Mouse (Mus musculus) cerebral cortex, adult 2 months (tissue): ENCODE data around the gene Krtcap2.

ENCODE experiments used
- WGBS: fragments of 180-500 bp; shearing (Covaris S2); methylation state at CpG from one replicate; pipeline ENCODE4 v1.1.7; 2018; 5-methylcytosine and 5-hydroxymethylcytosine counted together

Gene Krtcap2

GRCm38 (mm10) chr3:89246261-89247100, 715 bp downstream of the Krtcap2 start, which contains the start of gene Trim46:
Gene Trim46 (minus strand): TSS chr3:89246309.
- under 1% methylated on average over 42 of the region's 42 CpGs for WGBS

GRCm38 (mm10) chr3:89247466-89247865, 1.7 kb downstream of the Krtcap2 start:
- 91% methylated on average over 4 of the region's 4 CpGs for WGBS

- 21% methylated on average over 7 of the region's 7 CpGs for WGBS
Observed at GRCm38 (mm10) chr3:89250435-89251040, 4.8 kb downstream of the Krtcap2 start.

- WGBS: 11% methylated on average over 17 of the region's 17 CpGs
Observed at GRCm38 (mm10) chr3:89251365-89251895, 5.7 kb downstream of the Krtcap2 start.

GRCm38 (mm10) chr3:89254994-89255393, 9.2 kb downstream of the Krtcap2 start:
- WGBS: 92% methylated on average over 5 of the region's 5 CpGs

- 60% methylated on average over 5 of the region's 5 CpGs for WGBS
Observed at GRCm38 (mm10) chr3:89256177-89256576, 10.4 kb downstream of the Krtcap2 start.

GRCm38 (mm10) chr3:89259076-89259475, 13.3 kb downstream of the Krtcap2 start, which contains the start of gene Dpm3:
Gene Dpm3 (plus strand): TSS chr3:89259358.
- WGBS: 38% methylated on average over 7 of the region's 7 CpGs

GRCm38 (mm10) chr3:89260211-89260610, 14.4 kb downstream of the Krtcap2 start:
- 79% methylated on average over 3 of the region's 3 CpGs for WGBS

- 66% methylated on average over 10 of the region's 10 CpGs for WGBS
Observed at GRCm38 (mm10) chr3:89262417-89262816, 16.7 kb downstream of the Krtcap2 start.

- WGBS: under 1% methylated on average over 20 of the region's 20 CpGs
Observed at GRCm38 (mm10) chr3:89266439-89266893, 20.7 kb downstream of the Krtcap2 start.

GRCm38 (mm10) chr3:89268916-89269315, 23.1 kb downstream of the Krtcap2 start:
- WGBS: 61% methylated on average over 8 of the region's 8 CpGs

GRCm38 (mm10) chr3:89270051-89270755, 24.4 kb downstream of the Krtcap2 start, which contains the start of gene Slc50a1:
Gene Slc50a1 (minus strand): TSS chr3:89270570.
- 1% methylated on average over 39 of the region's 39 CpGs for WGBS

- 26% methylated on average over 6 of the region's 6 CpGs for WGBS
Observed at GRCm38 (mm10) chr3:89270891-89271290, 25.1 kb downstream of the Krtcap2 start.

- 76% methylated on average over 6 of the region's 6 CpGs for WGBS
Observed at GRCm38 (mm10) chr3:89271760-89272159, 26.0 kb downstream of the Krtcap2 start.

- WGBS: 90% methylated on average over 13 of the region's 13 CpGs
Observed at GRCm38 (mm10) chr3:89276061-89276460, 30.3 kb downstream of the Krtcap2 start.

- WGBS: 48% methylated on average over 14 of the region's 14 CpGs
Observed at GRCm38 (mm10) chr3:89277281-89278021, 31.7 kb downstream of the Krtcap2 start.

- WGBS: 71% methylated on average over 7 of the region's 7 CpGs
Observed at GRCm38 (mm10) chr3:89278107-89278506, 32.3 kb downstream of the Krtcap2 start.

- 59% methylated on average over 8 of the region's 8 CpGs for WGBS
Observed at GRCm38 (mm10) chr3:89278643-89279042, 32.9 kb downstream of the Krtcap2 start.

- 10% methylated on average over 35 of the region's 35 CpGs for WGBS
Observed at GRCm38 (mm10) chr3:89279153-89279890, 33.6 kb downstream of the Krtcap2 start.

GRCm38 (mm10) chr3:89280050-89280605, 34.4 kb downstream of the Krtcap2 start:
- under 1% methylated on average over 29 of the region's 29 CpGs for WGBS
